Mouse (Mus musculus) CH12.LX (cell line): Measurements from ENCODE around the gene Fbxw11.

Experiments used
- CHD2 ChIP-seq: IDR thresholded peaks from 2 replicates; pipeline ENCODE4 v1.6.1; 2011; ENCODE audit warnings: low read length, improper control_type of control experiment
- CTCF ChIP-seq, 2 experiments: IDR thresholded peaks in 1 of 2; conservative IDR thresholded peaks in 1 of 2; 2 replicates each; pipeline ENCODE4 v1.5.1; 2011 to 2012; ENCODE audit warnings: low read depth in 2 of 2, low read length in 2 of 2, improper control_type of control experiment in 1 of 2, inconsistent platforms in 1 of 2, mild to moderate bottlenecking in 1 of 2, moderate library complexity in 1 of 2
- E2F4 ChIP-seq: IDR thresholded peaks from 2 replicates; pipeline ENCODE4 v1.6.1; 2011; ENCODE audit warnings: low read depth, low read length, improper control_type of control experiment; ENCODE audit not compliant: insufficient replicate concordance
- EP300 ChIP-seq: IDR thresholded peaks from 2 replicates; pipeline ENCODE4 v1.6.1; 2011; ENCODE audit warnings: low read length, improper control_type of control experiment
- GABPA ChIP-seq: IDR thresholded peaks from 2 replicates; pipeline ENCODE4 v1.6.1; 2012; ENCODE audit warnings: low read depth, low read length, improper control_type of control experiment, inconsistent platforms; ENCODE audit not compliant: insufficient replicate concordance
- MAZ ChIP-seq: IDR thresholded peaks from 2 replicates; pipeline ENCODE4 v1.6.1; 2012; ENCODE audit warnings: low read depth, mild to moderate bottlenecking, inconsistent platforms, low read length, improper control_type of control experiment, moderate library complexity
- MEF2A ChIP-seq: IDR thresholded peaks from 2 replicates; pipeline ENCODE4 v1.6.1; 2014; ENCODE audit warnings: low read depth, mild to moderate bottlenecking, inconsistent platforms, low read length, improper control_type of control experiment, borderline replicate concordance
- MYC ChIP-seq: IDR thresholded peaks from 2 replicates; pipeline ENCODE4 v1.6.1; 2011; ENCODE audit warnings: low read depth, mild to moderate bottlenecking, improper control_type of control experiment, low read length
- POLR2A ChIP-seq: IDR thresholded peaks from 2 replicates; pipeline ENCODE4 v1.6.1; 2011; ENCODE audit warnings: low read depth, mild to moderate bottlenecking, improper control_type of control experiment, low read length
- USF1 ChIP-seq: IDR thresholded peaks from 2 replicates; pipeline ENCODE4 v1.6.1; 2014; ENCODE audit warnings: low read depth, mild to moderate bottlenecking, inconsistent platforms, low read length, improper control_type of control experiment
- USF2 ChIP-seq: conservative IDR thresholded peaks from 2 replicates; pipeline ENCODE4 v1.6.1; 2011; ENCODE audit warnings: low read depth, low read length, improper control_type of control experiment
- ZC3H11A ChIP-seq: IDR thresholded peaks from 2 replicates; pipeline ENCODE4 v1.6.1; 2012; ENCODE audit warnings: low read depth, mild to moderate bottlenecking, inconsistent platforms, low read length, improper control_type of control experiment
- ZKSCAN1 ChIP-seq: IDR thresholded peaks from 2 replicates; pipeline ENCODE4 v1.6.1; 2012; ENCODE audit warnings: low read depth, inconsistent platforms, low read length, improper control_type of control experiment, borderline replicate concordance

DNA sequence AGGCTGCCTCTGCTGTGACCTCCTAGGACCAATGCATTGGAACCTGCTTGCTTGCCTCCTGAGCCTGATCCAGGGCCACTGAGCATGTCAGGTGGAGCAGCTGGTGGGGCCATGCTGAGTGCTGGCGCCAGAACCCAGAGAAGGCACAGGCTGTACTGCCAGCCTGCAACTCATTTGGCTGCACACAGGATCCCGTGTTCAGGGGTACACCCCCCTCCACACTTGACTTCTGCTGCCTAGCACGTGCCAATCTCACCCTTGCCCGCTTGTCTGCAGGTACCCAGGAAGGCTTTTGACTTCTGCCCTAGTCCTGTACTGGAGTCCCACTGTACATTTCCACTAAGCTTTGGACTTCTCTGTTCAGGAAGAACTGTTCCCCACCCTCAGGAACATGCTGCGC lies 19.3 kb upstream of the Fbxw11 start:
- TF ChIP-seq ZC3H11A (no peak), USF1 (no peak), USF2 (no peak), EP300 (no peak), POLR2A (no peak), MEF2A (no peak), E2F4 (no peak), CTCF (conservative IDR thresholded peaks at IDR 0.05 in 1 of 2, IDR thresholded peaks at IDR 0.05 in 1 of 2; ENCODE audit: low read depth in 2 of 2, low read length in 2 of 2) (no peak), MAZ (no peak), GABPA (no peak), CHD2 (no peak), ZKSCAN1 (no peak), MYC (no peak)
